Mouse (Mus musculus): ENCODE results near the gene Med13.
"Not testable (repeated sequence)": the region's sequence is repeated elsewhere in the genome, so short reads cannot be mapped to it uniquely, and the experiment has no call there.

Gene Med13

GRCm38 (mm10) chr11:86310280-86310679, 47.1 kb downstream of the Med13 start:
- DNase-seq (ENCODE audit: low spot score in 2 of 2) = no peak

DNA sequence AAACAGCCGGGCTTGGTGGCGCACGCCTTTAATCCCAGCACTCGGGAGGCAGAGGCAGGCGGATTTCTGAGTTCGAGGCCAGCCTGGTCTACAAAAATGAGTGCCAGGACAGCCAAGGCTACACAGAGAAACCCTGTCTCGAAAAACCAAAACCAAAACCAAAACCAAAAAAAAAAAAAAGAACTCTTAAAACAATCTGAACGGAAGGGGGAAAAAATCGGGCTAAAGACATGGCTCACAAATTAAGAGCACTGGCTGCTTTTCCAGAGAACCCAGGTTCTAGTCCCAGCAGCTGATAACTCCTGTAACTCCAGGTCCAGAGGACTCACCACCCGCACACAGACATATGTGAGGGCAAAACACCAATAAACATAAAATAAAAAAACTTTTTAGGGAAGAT, 65.2 kb downstream of the Med13 start:
- not testable (repeated sequence) for DNase-seq (ENCODE audit: low spot score in 2 of 2)

- no peak for DNase-seq (ENCODE audit: low spot score in 2 of 2)
These were observed 65.7 kb downstream of the Med13 start for GRCm38 (mm10) chr11:86291714-86292113.

- DNase-seq (ENCODE audit: low spot score in 2 of 2) = no peak
These were observed 71.7 kb downstream of the Med13 start for GRCm38 (mm10) chr11:86285729-86286128.

DNA sequence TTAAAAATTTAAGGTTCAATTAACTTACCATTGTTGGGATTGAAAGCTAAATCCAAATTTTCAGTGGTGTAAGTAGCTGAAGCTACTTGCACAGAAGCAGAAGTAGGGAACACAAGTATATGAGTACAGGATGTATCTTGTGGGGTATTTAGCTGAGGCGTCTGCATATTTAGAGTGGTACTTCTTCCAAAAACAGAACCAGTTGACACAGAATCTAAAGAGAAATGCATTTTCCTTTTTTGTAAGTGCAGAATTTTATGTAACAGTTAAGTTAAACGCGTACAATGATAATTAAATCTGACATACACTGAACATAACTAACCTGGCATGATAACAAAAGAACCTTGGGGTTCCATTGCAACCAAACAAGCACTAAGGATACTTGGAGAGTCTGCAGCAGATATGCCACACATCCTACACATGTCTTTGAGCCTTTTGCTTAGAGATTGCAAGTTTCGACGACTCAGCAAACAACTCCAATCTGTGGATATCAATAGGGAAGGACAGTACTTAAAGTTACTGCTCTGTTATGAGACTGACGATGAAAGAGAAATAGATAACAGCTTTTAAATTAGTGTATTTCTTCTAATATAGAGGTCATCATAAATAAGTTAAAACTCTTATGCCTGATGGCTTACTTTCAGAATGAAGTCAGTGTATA, 78.8 kb downstream of the Med13 start:
- no peak for DNase-seq (ENCODE audit: low spot score in 2 of 2)

GRCm38 (mm10) chr11:86257460-86258076, 99.8 kb downstream of the Med13 start, which contains the start of gene Ints2:
Gene Ints2 (minus strand): TSS chr11:86257575.
- DNase-seq (ENCODE audit: low spot score in 2 of 2) = peak; percentile 82 to 94

DNA sequence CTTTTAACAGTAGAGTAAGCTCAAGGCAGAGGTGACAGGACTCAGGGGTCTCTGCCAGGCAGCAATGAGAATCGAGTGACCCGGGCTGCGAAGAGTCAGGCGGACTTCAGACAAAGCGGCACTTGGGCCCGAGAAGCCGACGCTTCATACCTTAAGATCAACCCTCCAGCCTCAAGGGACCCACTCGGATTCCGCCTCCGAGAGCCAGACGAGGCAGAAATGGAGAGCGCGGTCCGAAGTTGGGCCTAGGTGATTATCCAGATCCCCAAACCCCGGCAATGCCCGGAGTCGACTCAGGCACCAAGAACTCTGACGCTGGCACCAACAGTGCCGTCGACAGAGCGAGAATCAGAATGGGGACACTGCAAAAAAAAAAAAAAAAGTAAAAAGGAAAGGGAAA, 100.3 kb downstream of the Med13 start:
- no peak for DNase-seq (ENCODE audit: low spot score in 2 of 2)

GRCm38 (mm10) chr11:86253342-86253741, 104.1 kb downstream of the Med13 start:
- DNase-seq (ENCODE audit: low spot score in 2 of 2) = no peak

DNA sequence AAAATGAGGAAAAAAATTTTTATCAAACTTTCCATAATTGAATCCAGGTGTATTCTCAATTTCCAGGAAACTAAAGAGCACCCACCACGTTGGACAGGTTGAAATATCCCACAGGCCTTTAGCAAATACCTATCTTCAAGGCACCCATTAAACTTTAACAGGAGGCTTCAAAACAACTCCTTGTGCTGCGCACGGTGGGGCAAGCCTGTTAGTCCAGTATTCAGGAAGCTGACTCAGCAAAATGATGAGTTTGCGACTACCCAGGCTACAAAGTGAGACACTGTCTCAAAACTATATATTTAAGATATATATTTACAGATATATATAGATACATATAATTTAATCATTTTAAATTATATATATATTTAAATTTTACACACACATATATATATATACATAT, 125.0 kb downstream of the Med13 start:
- DNase-seq (ENCODE audit: low spot score in 2 of 2) = no peak

GRCm38 (mm10) chr11:86231781-86232350, 125.5 kb downstream of the Med13 start:
- no peak for DNase-seq (ENCODE audit: low spot score in 2 of 2)

- no peak for DNase-seq (ENCODE audit: low spot score in 2 of 2)
These were observed 130.7 kb downstream of the Med13 start for GRCm38 (mm10) chr11:86226646-86227180.

DNA sequence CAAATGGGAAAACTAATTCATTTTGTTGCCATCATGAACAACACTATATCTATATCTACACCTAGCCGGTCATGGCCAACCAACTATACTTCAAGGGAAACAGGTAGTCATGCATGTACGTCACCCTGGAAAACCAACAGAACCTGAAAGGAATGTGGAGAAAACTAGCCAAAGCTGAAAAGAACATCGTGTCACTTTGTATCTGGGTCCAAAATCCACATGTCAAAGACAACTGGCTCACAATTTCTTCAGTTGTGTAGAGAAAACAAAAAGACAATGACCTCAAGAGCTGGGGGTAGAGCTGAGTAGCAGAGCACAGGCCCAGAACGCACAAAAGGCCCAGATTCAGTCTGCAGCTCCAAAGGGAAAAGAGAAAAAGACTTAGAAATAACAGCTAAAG, 131.6 kb downstream of the Med13 start:
- no peak for DNase-seq (ENCODE audit: low spot score in 2 of 2)

Measured in left cerebral cortex, adult 9 months (tissue).